Mouse (Mus musculus) activated CD4-positive, CD25-positive, alpha-beta regulatory T cell, adult 4 months (primary cell): ENCODE results near the gene Adarb2. TPM values are rescaled to one million over a fixed set of nuclear protein-coding genes. Genes with fewer than 3 reads are reported as not detected.

Source experiments
- ATAC-seq: one replicate; pipeline ENCODE4 v1.8.0; 2017
- polyA plus RNA-seq, 2 experiments: library from polyadenylated mRNA; unstranded; fragments of 100-300 nt; shearing (Covaris generic); gene quantifications; one replicate each; pipeline ENCODE4 v1.2.1; 2017

Gene Adarb2
- polyA plus RNA-seq, 2 experiments from 2014 or later: 0.10 TPM; not detected in 1

DNA sequence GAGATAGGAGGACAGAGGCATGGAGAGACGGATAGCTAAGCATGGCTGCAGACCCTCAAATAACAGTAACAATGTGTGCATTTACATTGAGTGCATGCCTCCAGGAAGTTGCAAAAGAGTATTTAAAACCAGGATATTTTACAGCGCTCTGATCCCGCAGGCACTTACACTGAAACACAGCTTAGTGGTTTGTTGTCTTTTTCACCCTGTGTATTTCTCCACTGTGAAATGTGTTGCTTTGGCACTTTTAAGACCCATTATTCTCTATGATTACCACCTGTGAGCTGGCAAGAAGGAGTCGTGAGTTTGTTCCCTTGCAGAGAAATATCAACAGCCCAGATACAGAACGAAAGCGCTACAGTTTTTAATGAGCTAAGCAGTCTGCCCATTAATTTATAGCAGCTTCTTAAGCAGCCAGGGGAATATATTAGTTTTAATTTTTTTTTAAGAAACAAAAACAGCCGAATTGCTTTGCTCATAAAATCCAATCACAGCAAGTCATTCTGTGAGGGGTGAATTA, 167.3 kb downstream of the Adarb2 start:
- ATAC-seq: no peak

DNA sequence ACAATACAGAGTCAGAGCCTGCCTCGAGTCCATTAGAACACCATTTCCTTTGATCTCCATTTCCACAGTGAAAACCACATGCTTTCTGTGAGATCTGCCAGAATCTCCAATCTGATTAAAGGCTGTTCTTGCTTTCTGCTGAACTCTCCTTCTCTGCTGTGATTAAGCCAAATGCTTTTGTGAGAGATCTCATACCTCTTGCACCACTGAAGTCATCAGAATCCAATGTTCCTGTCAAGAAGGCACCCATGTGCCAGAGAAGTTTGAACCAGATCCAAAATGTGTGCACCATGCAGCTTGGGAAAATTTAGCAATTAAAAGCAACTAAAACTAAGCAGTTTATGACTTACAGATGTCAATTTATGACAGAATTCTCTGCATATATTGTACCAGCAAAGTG, 185.9 kb downstream of the Adarb2 start:
- ATAC-seq: no peak

DNA sequence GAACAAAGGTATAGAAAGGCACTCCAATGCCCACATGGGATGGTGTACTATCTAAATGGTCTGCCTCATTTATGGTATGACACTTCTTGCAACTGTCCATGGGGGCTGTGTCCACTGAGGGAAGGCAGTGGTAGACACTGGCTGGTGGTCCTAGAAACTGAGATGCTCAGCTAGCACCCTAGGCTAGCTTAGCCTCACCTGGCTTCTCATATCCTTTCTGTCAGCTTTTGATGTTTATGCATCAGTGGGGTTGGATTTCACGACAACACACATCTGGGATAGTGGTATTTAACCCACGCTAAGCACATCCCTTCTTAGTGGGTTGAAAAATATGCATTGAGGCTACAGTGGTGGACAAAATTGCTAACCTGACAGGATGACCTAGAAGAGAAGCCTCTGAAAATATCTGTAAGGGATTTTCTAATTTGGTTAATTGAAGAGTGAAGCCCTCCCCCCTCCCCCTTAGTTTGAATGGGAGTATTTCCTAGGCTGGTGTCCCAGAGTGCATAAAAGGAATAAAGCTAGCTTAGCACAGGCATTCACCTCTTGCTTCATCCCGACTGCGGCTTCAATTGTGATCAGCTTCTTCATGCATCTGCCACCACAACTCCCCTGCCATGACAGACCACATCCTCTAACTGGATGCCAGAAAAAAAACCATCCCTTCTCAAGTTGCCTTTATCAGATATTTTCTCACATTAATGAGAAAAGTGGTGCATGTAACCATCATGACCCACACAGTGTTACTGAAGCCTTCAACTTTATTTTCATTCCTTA, 197.8 kb downstream of the Adarb2 start:
- ATAC-seq: peak; percentile 49

DNA sequence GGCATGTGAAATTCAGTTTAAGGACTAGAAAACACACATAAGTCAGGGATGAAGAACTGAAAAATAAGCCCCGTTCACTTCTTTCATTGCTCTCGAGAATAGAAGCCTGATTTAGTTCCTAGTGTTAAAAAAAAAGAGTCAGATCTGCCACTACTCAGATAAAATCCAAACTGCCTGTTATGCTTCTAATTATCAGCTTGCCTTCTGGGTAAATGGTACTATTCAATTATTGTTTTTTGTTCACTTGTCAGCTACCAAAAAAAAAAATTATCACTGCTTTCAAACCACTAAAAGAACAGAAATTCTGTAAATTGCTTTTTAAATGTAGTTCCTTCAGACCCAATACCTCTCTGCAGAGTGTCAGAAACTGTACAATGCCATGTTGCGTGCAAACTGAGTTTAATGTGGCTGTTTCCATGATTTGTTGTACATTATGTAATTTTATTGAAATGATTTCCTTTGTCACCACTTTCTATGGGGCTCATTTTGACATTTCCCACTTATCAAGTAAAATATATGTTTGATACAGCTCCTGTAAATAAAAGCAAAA, 199.7 kb downstream of the Adarb2 start:
- ATAC-seq: no peak

DNA sequence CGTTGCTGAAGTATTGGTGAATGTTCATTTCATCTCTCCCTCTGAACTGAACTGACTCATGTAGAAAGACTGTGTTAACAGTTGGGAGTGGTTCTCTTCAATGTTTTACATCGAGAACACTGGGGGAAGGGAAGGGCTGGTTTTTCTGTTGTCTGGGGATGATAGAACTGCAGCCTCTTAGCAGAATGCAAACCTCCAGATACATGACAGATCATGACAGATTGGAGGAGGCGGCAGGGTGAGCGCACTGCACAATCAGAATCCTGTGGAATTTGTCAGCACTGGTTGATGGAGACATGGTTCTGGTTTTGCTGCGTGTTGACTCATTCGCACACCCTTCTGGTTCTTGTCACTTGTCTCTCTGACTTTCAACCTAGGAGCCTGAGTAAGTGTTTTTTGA, 203.4 kb downstream of the Adarb2 start:
- ATAC-seq: no peak

DNA sequence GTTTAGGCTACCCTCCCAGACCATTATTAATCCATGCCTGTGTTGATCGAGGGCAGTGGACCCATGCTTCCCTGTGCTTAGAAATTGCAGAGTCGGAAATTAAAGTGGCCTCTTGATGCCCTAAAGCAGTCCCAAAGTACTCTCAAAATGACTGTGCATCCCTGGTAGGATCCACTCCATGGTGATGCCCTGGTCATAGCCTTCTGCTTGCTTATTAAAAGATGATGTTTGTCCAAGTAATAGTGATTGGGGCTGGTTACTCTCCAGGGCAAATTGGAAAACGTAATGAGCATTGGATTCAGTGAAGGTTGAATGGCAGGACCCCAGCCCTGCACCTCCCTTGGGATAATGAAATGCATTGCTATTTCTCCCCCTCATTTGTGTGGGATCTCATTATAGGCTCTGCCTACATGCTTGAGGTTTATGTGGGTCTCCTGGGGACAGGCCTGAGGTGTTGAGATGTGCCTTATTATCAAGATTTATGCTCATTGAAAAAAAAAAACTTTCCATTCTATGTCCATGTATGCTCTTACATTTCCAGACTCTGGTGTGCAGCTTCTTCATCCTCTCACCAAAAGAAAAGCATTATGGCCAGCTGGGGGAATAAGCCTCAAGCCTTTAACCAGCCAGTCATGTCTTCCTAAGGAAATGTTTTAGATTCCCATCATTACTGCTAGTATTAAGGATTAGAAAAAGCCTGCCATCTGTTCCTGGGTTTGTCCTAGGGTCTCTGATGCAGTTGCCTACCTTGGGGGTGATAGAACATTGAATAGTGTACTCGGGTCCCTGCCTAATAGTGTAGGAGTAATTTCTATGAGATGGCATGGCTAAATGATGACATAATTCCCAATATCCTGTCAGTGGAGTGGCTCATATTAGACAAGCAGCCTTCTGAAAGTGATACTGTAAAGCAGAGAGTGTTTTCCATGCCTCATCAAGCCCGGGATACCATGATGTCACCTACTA, 208.0 kb downstream of the Adarb2 start:
- no peak for ATAC-seq

DNA sequence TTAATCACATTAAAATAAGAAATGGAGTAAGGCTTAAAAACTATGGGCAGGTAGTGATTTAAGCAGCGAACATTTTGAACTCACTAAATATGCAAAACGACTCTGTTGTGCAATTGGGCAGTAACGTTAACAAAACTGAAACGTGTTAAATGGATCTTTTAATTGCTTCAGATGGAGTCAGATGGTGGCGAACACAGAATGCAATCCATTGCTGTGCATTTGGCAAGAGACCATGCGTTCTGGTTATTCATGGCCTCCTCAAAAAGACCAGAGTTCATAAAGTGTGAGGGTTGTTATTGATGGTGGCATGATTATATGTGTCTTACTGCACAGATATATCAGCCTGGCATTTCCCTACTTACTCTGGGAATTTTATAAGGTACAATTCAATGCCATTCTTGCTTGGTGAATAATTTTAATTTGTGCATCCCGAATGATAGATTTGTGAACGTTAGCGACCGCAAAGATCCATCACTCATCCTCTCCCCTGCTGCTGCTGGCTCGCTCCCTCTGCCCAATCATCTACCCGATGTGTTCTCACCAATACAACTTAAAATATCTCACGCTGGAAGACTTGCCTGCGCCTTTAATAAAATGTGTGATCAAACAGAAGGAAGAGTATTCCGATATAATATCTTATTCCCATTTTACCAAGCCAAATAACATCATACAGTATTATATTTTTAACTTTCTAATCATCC, 221.5 kb downstream of the Adarb2 start:
- ATAC-seq: no peak

DNA sequence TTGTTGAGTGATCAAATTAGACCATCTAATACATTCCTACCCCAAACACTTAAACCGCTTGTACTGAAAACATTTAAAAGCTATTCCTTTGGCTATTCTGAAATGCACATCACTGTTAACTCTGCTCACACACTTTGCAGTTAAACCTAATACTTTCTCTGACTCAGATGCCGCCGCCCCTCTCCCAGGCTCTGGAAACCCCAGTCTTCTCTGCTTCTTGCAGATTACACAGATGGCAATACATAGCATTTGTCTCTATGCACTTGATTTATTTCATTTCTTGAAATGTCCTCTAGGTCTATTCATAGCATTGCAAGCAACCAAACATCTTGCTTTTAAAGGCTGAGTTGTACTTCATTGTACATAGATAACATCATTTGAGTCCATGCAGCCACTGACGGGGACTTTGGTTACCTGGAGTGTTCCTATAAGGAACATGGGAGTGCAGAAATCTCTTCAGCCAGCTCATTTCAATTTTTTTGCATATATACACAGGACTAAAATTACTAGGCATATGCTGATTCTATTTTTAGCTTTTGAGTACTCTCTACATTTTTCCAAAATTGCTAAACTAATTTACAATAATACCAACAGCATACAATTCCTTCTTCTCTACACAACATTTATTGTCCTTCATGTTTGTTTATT, 236.6 kb downstream of the Adarb2 start:
- no peak for ATAC-seq

DNA sequence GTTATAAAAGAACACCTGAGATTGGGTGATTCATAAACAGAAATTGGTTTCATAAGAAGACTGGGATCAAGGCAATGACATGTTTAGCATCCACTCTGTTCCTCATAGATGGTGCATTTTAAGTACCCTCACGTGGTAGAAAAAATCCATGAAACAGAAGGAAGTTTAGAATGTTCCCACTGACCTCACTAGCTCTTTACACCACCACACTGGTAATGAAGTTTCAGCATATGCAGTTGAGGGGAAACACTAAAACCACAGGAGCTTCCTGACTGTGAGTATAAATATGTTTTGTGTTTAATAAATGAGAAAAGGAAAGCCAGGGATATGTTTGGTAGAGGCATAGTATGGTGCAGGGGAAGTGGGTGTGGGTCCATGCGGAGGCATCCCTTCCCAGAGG, 242.7 kb downstream of the Adarb2 start:
- no peak for ATAC-seq

DNA sequence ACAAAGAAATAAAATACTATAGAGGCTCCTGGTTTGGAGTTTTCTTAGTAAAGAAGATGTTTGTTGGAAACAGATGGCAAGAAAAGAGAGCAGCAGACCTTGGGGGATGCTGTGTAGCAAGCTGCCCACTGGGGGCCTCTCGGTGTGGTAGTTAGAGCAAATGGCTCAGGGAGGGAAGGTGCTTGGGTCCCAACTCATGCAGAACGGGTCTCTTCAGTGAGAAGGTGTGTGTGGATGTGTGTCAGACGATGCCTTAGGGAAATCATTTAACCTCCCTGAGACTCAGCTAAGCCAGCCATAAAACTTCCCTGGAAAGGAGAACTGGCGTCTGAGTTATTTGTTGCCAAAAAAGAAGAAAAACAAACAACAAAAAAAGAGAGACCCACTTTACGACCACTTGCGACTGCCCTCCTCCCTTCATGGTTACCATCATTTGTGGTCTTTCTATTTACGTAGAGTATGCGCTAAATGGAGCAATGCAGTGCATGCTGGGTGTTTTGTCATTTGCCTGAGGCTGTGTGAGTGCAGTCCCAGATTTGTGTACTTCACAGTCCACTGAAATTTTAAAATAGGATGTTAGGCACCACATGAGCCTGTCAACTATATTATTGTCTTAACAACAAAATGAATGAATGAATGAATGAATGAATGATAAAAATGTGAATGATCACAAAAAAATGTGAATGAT, 245.7 kb downstream of the Adarb2 start:
- no peak for ATAC-seq

DNA sequence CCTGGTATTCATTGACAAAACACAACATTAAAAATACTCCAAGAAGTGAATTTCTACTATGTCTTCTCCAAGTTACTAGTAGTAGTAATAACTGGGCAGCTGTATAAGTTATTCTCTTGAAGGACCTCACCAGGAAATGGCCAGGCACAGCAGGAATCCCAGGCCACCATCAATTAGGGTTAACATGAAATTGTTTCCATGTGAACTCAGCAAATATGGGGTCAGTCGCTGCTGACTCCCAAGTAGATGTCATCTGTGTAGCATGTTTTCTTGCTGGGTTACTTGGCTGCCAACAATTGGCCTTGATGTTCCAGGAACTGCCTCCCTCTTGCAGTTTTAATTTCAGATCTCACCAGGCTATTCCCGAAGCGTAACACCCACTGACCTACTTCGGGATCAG, 248.9 kb downstream of the Adarb2 start:
- no peak for ATAC-seq

DNA sequence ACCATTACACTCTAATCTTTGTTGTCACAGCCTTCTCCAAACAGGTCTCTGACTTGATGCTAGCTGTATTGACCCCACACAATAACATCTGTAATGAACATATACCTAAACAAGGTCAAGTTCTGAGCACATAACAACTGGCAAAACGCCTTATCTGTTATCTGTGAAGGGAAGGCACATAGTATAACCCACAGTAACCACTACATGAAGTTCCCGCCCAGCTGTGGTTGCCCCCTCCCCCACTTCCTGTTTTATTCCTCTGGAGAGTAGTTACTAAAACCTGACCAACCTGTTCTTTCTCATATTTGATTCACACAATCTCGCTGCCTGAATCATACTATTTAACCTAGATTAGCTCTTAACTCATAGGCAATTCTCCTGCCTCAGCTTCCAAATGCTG, 254.2 kb downstream of the Adarb2 start:
- ATAC-seq: peak; percentile 88

DNA sequence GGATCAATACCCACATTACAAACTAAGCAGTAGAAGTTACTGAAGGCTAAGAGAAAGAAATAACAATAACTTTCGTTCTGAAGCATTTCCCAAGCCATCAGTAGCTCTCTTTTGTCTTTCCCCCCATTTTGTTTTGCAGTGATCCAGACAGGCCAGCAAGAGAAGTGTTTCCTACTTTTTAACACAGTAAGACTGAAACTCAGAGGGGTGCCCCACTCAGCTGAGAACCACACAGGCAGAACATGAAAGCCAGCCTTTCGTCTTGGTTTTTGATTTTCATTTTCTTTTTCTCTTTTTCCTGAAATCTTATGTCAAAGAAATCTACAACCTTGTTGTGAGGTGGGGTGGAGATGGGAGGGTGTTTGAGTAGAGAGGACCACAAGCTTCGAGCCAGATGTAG, 255.2 kb downstream of the Adarb2 start:
- peak; percentile 48 for ATAC-seq

DNA sequence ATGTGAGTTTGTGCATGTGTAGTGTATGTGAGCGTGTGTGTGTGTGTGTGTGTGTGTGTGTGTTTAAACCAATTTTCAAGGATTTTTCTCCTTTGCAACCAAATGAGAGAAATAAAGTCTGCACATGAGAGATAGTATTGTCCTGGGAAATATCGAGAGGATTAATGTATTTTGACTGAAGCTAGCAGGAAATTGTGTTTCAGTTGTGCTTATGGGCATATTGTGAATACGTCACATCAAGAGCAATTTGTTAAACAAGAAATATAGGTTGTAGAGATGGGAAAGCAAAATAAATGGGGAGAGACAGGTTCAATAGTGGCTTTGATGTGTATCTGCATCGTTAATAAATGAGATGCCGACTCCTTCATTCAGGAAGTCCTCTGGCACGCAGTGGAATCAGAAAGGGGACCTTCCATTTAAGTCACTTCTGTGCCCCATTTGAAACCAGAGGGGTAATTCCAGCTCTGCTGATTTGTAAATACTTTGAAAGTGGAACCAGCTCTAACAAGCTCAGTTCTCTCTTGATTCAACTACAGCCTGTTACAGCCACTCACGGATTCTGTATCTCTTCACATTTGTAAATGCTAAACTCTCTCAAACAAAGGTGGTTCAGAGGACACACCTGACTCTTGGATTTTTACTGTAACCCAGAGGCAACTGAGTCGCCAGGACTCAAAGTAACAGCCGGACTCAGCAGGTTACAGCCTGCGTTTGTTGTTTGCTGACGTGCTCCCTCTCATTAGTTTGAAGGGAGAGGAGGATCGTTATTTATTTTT, 265.1 kb downstream of the Adarb2 start:
- ATAC-seq: no peak

DNA sequence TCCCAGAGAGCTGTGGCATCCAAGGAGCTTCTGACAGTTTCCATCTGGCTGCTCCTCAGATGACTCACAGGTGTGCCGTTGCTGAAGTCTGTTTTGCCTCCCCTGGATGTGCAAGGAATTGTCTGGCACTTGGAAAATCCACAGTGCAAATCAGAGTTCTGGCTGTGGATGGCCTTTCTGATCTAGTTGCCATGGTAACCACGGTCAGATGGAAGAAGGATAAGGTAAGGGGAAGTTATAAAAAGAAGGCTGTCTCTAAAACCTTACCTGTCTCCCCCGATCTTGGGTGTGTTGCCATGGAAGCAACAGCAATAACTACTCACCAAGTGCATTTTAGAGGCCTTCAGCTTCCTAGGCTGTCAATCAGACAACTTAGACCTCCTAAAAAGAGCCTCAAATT, 273.6 kb downstream of the Adarb2 start:
- no peak for ATAC-seq

DNA sequence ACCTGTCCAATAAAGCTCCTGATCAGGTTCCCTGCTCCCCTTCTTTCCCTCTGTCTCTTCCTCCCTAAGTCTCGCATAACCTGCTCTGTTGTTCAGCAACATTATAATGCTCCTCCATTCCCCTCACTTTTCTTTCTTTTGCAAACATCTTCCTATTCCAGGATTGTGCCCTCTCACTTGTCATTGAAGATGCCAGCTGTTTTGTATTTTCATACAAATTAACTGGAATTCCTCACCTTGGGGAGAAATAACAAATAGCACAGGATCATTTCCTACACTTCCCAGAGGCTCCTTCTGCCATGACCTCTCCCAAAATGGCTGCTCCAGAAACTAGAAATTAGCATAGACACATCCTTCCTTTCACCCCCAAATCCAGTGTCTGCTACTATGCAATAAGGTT, 276.1 kb downstream of the Adarb2 start:
- ATAC-seq: no peak

DNA sequence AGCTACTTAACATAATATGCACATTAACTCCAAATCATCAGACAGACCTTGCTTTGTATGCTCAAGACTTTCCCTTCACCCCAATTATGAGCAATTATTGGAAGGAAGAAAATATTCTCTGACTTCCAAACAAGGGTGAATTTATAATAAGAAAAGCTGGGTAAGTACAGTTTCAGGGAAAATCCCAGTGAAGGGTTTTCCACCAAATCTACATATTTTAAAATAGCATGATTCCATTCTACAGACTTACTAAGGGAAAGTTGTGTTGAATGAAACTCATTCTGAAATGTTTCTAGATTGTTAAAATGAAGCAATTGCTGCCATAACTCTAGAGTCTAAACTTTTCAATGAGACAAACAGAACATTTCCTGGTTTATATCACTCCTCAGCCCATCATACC, 277.3 kb downstream of the Adarb2 start:
- no peak for ATAC-seq

DNA sequence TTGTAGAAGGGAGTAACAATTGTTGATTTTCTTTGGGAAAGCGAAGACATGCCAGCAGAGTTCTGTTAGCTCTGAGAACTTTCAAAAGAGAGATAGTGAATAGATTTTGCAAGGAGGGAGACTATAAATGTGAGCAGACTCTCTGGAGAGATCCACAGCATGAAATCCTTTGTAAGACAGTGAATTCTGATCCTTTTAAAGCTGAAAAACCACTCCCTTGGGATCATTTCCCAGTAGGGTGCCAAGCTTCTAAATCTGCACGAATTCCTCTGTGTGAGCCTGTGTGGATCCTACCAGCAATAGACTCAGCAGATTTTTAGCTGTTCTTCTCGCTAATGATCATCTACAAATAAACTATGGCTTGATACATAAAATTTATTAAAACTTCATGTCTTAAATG, 278.7 kb downstream of the Adarb2 start:
- ATAC-seq: no peak

DNA sequence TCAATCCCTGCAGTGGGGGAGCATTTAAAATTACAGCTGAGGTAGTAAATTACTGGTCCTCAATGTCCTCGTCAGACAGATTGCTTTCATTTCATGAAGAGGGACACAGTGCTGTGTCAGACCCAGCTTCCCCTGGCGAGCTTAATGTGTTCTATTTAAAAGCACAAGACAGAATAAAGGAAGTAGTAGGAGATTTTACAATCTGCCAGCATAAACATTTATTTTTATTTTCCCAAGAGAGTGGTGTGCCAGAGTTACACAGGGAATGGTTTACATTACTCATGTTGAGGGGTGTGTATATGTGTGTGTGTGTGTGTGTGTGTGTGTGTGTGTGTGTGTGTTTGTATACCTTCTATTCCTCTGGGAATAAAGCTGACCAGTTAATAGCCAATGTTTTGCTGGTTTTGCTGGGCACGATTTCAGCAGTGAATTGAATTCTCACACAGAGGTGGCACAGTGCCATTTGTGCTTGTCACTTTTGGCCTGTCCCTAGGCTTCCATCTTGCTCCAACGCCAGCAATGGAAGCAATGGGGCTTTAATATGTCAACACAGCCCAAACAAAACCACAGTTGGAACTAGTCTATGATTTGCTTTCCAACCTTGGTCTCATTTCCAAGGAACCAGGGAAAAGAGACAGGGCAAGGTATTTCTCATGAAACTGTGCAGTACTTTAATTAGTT, 282.1 kb downstream of the Adarb2 start:
- no peak for ATAC-seq
